In the genomic region with DNA sequence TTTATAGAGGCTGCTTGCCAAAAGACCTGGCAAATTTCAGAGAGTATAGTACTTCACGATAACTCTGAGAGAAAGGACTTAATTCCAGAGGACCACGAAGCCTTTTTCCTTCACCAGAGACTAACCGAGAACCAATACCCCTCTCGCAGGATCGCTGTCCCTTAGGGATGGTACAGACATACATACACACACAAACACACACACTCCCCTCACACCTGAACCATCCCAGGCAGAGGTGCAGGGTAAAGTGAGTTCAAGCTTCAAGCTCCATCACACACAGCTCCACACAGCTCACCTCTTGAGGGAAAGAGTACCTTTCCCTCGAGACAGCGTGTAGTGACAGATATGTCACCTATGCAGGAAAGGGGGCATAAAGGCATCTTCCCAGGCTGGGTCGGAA, we compare ENCODE assay signal across 7 mouse cellular contexts. TPM values are rescaled to one million over a fixed set of nuclear protein-coding genes. Genes with fewer than 3 reads are reported as not detected.
DNase-seq lines count a peak whose midpoint lies in the region; ATAC-seq and TF ChIP-seq lines count a peak whose summit lies in the region.

No protein-coding gene starts in this region.

- H3K36me3 ChIP-seq in spleen, adult 2 months (ENCODE audit: control insufficient read depth, insufficient read depth, low read length), result no peaks in the 10 kb centered on the region; the same call in 1 of the 2 replicates
- no peaks in the 10 kb centered on the region for H3K36me3 ChIP-seq in embryonic facial prominence, embryonic 15.5 days
- H3K36me3 ChIP-seq in limb, embryonic 14.5 days (ENCODE audit: control insufficient read depth, insufficient read depth, low read length), result no peaks in the 10 kb centered on the region
- no peaks in the 10 kb centered on the region for H3K36me3 ChIP-seq in neural tube, embryonic 15.5 days

- peaks cover 5% of the 10 kb centered on the region; the same call in 1 of the 2 replicates for H3K4me1 ChIP-seq in spleen, adult 2 months (ENCODE audit: control insufficient read depth, insufficient read depth, insufficient read length)
- H3K4me1 ChIP-seq in embryonic facial prominence, embryonic 15.5 days, result peaks cover 14% of the 10 kb centered on the region; the same call in 1 of the 2 replicates
- peaks cover 7% of the 10 kb centered on the region; the same call in 1 of the 2 replicates for H3K4me1 ChIP-seq in limb, embryonic 14.5 days (ENCODE audit: control insufficient read depth, insufficient read depth, low read length)
- H3K4me1 ChIP-seq in neural tube, embryonic 15.5 days, result peaks cover 24% of the 10 kb centered on the region

- peak overlapping the region; percentile 89 for H3K4me3 ChIP-seq in spleen, adult 2 months (ENCODE audit: extremely low read depth, insufficient read depth, insufficient read length)
- H3K4me3 ChIP-seq in embryonic facial prominence, embryonic 15.5 days (replicated peaks), result peak overlapping the region; percentile 76
- peak overlapping the region; percentile 78 for H3K4me3 ChIP-seq in limb, embryonic 14.5 days (replicated peaks; ENCODE audit: low read length)
- H3K4me3 ChIP-seq in neural tube, embryonic 15.5 days (replicated peaks), result peak overlapping the region; percentile 93

- no peaks in the 10 kb centered on the region for H3K9me3 ChIP-seq in embryonic facial prominence, embryonic 15.5 days (replicated peaks)
- no peaks in the 10 kb centered on the region for H3K9me3 ChIP-seq in limb, embryonic 14.5 days (ENCODE audit: control insufficient read depth, low read length)
- no peaks in the 10 kb centered on the region for H3K9me3 ChIP-seq in neural tube, embryonic 15.5 days (replicated peaks)

- intact Hi-C loops in gastrocnemius, postnatal 36 days (cut with DNase I), result loop anchor here (2.0 to 5.0 kb wide), 2 partner anchors 117 to 147 kb away; no protein-coding TSS in a partner anchor

- under 1% methylated on average over 8 of the region's 8 CpGs for WGBS in spleen, adult 2 months
- WGBS in embryonic facial prominence, embryonic 15.5 days, result under 1% methylated on average over 8 of the region's 8 CpGs
- WGBS in limb, embryonic 14.5 days, result 4% methylated on average over 7 of the region's 8 CpGs
- WGBS in neural tube, embryonic 15.5 days, result 3% methylated on average over 8 of the region's 8 CpGs

- 0 out of 2 replicates have a peak overlapping the region, but pooled peaks have one; percentile 1 for H3K27ac ChIP-seq in spleen, adult 2 months (ENCODE audit: insufficient read depth, low read length)
- H3K27ac ChIP-seq in embryonic facial prominence, embryonic 15.5 days (replicated peaks), result peak overlapping the region; percentile 96
- peak overlapping the region; percentile 98 for H3K27ac ChIP-seq in limb, embryonic 14.5 days (replicated peaks; ENCODE audit: low read depth, low read length)
- H3K27ac ChIP-seq in neural tube, embryonic 15.5 days (replicated peaks), result peak overlapping the region; percentile 97

- H3K4me2 ChIP-seq in embryonic facial prominence, embryonic 15.5 days (replicated peaks), result peak overlapping the region; percentile 84
- H3K4me2 ChIP-seq in limb, embryonic 14.5 days (replicated peaks; ENCODE audit: low read depth, low read length, severe bottlenecking), result peak overlapping the region; percentile 71
- H3K4me2 ChIP-seq in neural tube, embryonic 15.5 days, result peak overlapping the region; percentile 83

- no peak for DNase-seq in spleen, adult 2 months (ENCODE audit: low read depth in 1 of 2, low spot score in 2 of 2)
- DNase-seq in spleen, postnatal 10 days (ENCODE audit: low spot score in 2 of 2), result no peak
- no peak for DNase-seq in limb, embryonic 14.5 days (ENCODE audit: low spot score)
- DNase-seq in ovary, postnatal 36 days (ENCODE audit: low spot score), result no peak
- no peak for DNase-seq in gastrocnemius, postnatal 36 days

- ATAC-seq in embryonic facial prominence, embryonic 15.5 days (ENCODE audit: insufficient number of reproducible peaks, low FRiP score, low TSS enrichment, low read depth), result no peak
- no peak for ATAC-seq in limb, embryonic 14.5 days (ENCODE audit: low FRiP score, low read depth)
- ATAC-seq in neural tube, embryonic 15.5 days (ENCODE audit: low FRiP score), result peak; percentile 1; the same call in 1 of the 2 replicates

- no peaks in the 10 kb centered on the region for H3K27me3 ChIP-seq in spleen, adult 2 months (ENCODE audit: control insufficient read depth, insufficient read depth, low read length)
- H3K27me3 ChIP-seq in embryonic facial prominence, embryonic 15.5 days, result no peaks in the 10 kb centered on the region
- no peaks in the 10 kb centered on the region for H3K27me3 ChIP-seq in limb, embryonic 14.5 days (ENCODE audit: control insufficient read depth, insufficient read depth, low read length)
- no peaks in the 10 kb centered on the region for H3K27me3 ChIP-seq in neural tube, embryonic 15.5 days (replicated peaks)

- H3K9ac ChIP-seq in embryonic facial prominence, embryonic 15.5 days, result peak overlapping the region; percentile 57
- H3K9ac ChIP-seq in limb, embryonic 14.5 days (ENCODE audit: low read depth, low read length, severe bottlenecking), result peak overlapping the region; percentile 79
- peak overlapping the region; percentile 77 for H3K9ac ChIP-seq in neural tube, embryonic 15.5 days (replicated peaks)

- no peak for TF ChIP-seq POLR2A in spleen, adult 2 months (IDR thresholded peaks at IDR 0.05; ENCODE audit: low read depth, low read length)
- TF ChIP-seq POLR2A in limb, embryonic 14.5 days (IDR thresholded peaks at IDR 0.05; ENCODE audit: borderline replicate concordance, extremely low read depth, insufficient read depth, insufficient read length), result no peak

- no peak for TF ChIP-seq CTCF in spleen, adult 2 months (IDR thresholded peaks at IDR 0.05; ENCODE audit: extremely low read depth, insufficient read depth, insufficient read length, insufficient replicate concordance)

RNA-seq across cellular contexts. Expression of a gene that starts 2.6 kb away (rescaled TPM):
- 1.7 and 2.1 TPM in 2 replicates for polyA plus RNA-seq in spleen, adult 2 months (2012; rRNA removed)
- polyA plus RNA-seq in embryonic facial prominence, embryonic 15.5 days (2015; fragmentation: Nextera tagmentation; extraction: Ambion mirVana), result 4.5 and 6.2 TPM in 2 replicates
- 5.1 and 5.7 TPM in 2 replicates for polyA plus RNA-seq in limb, embryonic 14.5 days (2012; rRNA removed)
- 4.4 and 5.5 TPM in 2 replicates for polyA plus RNA-seq in limb, embryonic 14.5 days (2014; fragmentation: Nextera tagmentation; extraction: Ambion mirVana)
- 4.9 and 5.9 TPM in 2 replicates for polyA plus RNA-seq in neural tube, embryonic 15.5 days (2015; fragmentation: Nextera tagmentation; extraction: Ambion mirVana)
- 1 to 10 TPM; 8.0 to 8.4 TPM for total RNA-seq in gastrocnemius, postnatal 36 days (2021)

RNA-seq across cellular contexts. Expression of a gene that starts 54.7 kb away (rescaled TPM):
- 4.8 and 5.2 TPM in 2 replicates for polyA plus RNA-seq in spleen, adult 2 months (2012; rRNA removed)
- 2.6 and 5.2 TPM in 2 replicates for polyA plus RNA-seq in embryonic facial prominence, embryonic 15.5 days (2015; fragmentation: Nextera tagmentation; extraction: Ambion mirVana)
- 2.3 and 3.1 TPM in 2 replicates for polyA plus RNA-seq in limb, embryonic 14.5 days (2012; rRNA removed)
- polyA plus RNA-seq in limb, embryonic 14.5 days (2014; fragmentation: Nextera tagmentation; extraction: Ambion mirVana), result 2.0 and 3.1 TPM in 2 replicates
- polyA plus RNA-seq in neural tube, embryonic 15.5 days (2015; fragmentation: Nextera tagmentation; extraction: Ambion mirVana), result 3.0 and 3.4 TPM in 2 replicates
- 10 to 100 TPM; 10.8 to 11.8 TPM for total RNA-seq in gastrocnemius, postnatal 36 days (2021)

Comparison
In these comparisons a context has a peak if more than half of its experiments do, and no peak if none do; other contexts are left out.
1. H3K27ac ChIP-seq: peak in every context shown above with its lines; median percentile 98 in limb, embryonic 14.5 days; 97 in neural tube, embryonic 15.5 days; 96 in embryonic facial prominence, embryonic 15.5 days; 1 in spleen, adult 2 months.